Mouse (Mus musculus): Measurements from ENCODE around the gene Exd1.

DNA sequence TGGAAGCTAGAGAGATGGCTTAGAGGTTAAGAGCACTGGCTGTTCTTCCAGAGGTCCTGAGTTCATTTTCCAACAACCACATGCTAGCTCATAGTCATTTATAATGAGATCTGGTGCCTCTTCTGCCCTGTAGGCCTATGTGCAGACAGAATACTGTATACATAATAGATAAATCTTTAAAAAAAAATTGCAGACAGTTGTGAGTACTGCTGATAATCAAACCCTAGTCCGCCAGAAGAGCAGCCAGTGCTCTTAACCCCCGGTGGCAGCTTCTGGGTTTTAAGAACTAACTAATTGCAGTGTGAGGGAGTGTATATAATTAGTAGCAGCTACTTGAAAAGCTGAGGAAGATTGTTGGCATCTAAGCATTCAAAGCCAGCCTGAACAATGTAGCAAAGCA, 36.0 kb upstream of the Exd1 start:
- no peak for TF ChIP-seq CTCF (IDR thresholded peaks at IDR 0.05; ENCODE audit: borderline replicate concordance, insufficient read depth, low read length)
- TF ChIP-seq POLR2A (IDR thresholded peaks at IDR 0.05; ENCODE audit: low read depth, low read length) = no peak
